Mouse (Mus musculus): ENCODE data around the gene Gnat2. TPM values are rescaled to one million over a fixed set of nuclear protein-coding genes. Genes with fewer than 3 reads are reported as not detected.

Gnat2 gene
- 0.13 and 0.30 TPM in 2 replicates for polyA plus RNA-seq (2014; fragmentation: Nextera tagmentation; extraction: Ambion mirVana)

DNA sequence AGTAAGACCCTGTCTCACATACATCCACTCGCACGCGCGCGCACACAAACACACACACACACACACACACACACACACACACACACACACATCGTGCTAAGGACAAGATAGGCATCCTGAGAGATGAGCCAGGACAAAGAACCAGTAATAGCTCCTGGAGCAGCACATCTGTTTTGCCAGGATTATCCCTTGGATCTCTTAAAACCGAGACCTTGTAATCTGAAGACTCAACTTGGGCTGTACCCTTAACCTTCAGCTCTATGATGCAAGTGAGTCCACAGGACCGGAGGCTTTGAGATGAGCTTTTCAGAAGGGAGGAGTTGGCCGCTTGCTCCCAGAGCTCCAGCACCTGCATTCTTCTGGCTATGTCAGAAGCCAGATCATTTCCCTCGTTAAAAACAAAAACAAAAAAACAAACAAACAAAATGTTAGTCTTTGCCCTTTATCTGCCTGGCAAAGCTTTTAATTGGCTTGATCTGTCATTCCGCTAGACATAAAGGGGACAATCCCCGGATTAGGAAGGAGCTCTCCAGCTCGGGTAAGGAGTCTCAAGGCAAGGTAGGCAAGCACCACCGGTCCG lies at the start of gene Gnat2:
Gene Gnat2, plus strand, starts transcription at position 254 of the 580 bp plus-strand sequence.
- 62% methylated on average over 15 of the region's 15 CpGs for WGBS
- no peak for ATAC-seq (ENCODE audit: low FRiP score, low TSS enrichment)
- Histone ChIP-seq H3K9ac (replicated peaks; ENCODE audit: low read length) (no peak within 1 kb of the TSS), H3K4me3 (replicated peaks; ENCODE audit: low read depth, low read length) (no peak within 1 kb of the TSS), H3K36me3 (ENCODE audit: control insufficient read depth, insufficient read depth, low read length) (no peaks in the 10 kb centered on the region), H3K4me1 (ENCODE audit: control insufficient read depth, insufficient read depth, low read length) (no peaks in the 10 kb centered on the region), H3K27me3 (ENCODE audit: control insufficient read depth, insufficient read depth, low read length) (no peaks in the 10 kb centered on the region), H3K9me3 (ENCODE audit: control insufficient read depth, low read length) (no peaks in the 10 kb centered on the region), H3K27ac (replicated peaks; ENCODE audit: low read depth, low read length) (no peak within 1 kb of the TSS), H3K4me2 (ENCODE audit: low read length) (no peak within 1 kb of the TSS)
- no peak for DNase-seq

DNA sequence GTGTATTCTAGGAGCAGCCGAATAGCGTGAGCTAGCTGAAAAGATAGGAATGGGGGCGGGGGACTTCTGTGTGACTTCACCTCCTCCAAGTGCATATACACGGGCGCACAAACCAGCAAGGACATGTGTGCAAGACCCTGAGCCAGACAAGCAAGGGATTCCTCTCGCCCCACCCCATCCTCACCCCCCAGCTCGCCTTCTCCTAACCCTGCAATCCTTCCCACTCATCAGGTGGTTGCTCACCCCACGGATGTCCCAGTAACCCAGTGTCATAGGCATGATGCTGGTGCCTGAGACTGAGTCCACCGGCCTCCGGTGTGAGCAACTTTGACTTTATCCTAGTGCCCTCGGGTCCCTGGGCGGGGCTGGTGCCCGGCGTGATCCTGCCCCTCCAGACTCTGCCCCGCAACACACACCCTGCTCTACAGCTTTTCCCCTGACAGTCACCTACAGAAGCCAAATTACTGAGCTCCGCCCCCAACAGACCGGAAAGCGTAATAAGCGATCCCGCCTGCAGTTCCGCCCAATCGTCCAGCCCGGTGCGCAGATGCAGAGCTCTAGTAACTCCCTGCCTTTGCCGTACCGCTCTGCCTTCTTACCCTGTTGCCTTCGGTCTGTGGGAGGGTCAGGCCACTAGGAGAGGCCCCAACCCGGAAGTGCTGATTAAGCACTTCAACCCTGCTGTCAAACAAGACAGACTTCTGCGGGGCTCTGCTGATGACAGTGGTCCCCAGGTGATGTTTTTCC lies 48.0 kb upstream of the Gnat2 start, which contains the start of gene Gstm4:
Gene Gstm4, minus strand, starts transcription at position 501 of the 747 bp plus-strand sequence.
- Histone ChIP-seq H3K36me3 (ENCODE audit: control insufficient read depth, insufficient read depth, low read length) (no peaks in the 10 kb centered on the region), H3K9me3 (ENCODE audit: control insufficient read depth, low read length) (no peaks in the 10 kb centered on the region), H3K27me3 (ENCODE audit: control insufficient read depth, insufficient read depth, low read length) (no peaks in the 10 kb centered on the region), H3K27ac (replicated peaks; ENCODE audit: low read depth, low read length) (peak within 1 kb of the TSS; percentile 63; the same call in 1 of the 2 replicates), H3K9ac (replicated peaks; ENCODE audit: low read length) (peak within 1 kb of the TSS; percentile 65), H3K4me2 (ENCODE audit: low read length) (peak within 1 kb of the TSS; percentile 87), H3K4me1 (ENCODE audit: control insufficient read depth, insufficient read depth, low read length) (peaks cover 8% of the 10 kb centered on the region; the same call in 1 of the 2 replicates), H3K4me3 (replicated peaks; ENCODE audit: low read depth, low read length) (peak within 1 kb of the TSS; percentile 54)
- DNase-seq, result peak; percentile 87
- ATAC-seq (ENCODE audit: low FRiP score, low TSS enrichment), result peak; percentile 85
- WGBS, result 9% methylated on average over 29 of the region's 29 CpGs

GRCm38 (mm10) chr3:108046944-108047655 lies 45.5 kb upstream of the Gnat2 start:
- Histone ChIP-seq H3K4me1 (ENCODE audit: control insufficient read depth, insufficient read depth, low read length) (peaks cover 8% of the 10 kb centered on the region; the same call in 1 of the 2 replicates), H3K4me3 (replicated peaks; ENCODE audit: low read depth, low read length) (no peak overlapping the region), H3K27ac (replicated peaks; ENCODE audit: low read depth, low read length) (no peak overlapping the region), H3K36me3 (ENCODE audit: control insufficient read depth, insufficient read depth, low read length) (no peaks in the 10 kb centered on the region), H3K4me2 (ENCODE audit: low read length) (no peak overlapping the region), H3K9ac (replicated peaks; ENCODE audit: low read length) (no peak overlapping the region), H3K27me3 (ENCODE audit: control insufficient read depth, insufficient read depth, low read length) (no peaks in the 10 kb centered on the region), H3K9me3 (ENCODE audit: control insufficient read depth, low read length) (no peaks in the 10 kb centered on the region)
- no peak for DNase-seq
- WGBS, result 92% methylated on average over 2 of the region's 2 CpGs
- ATAC-seq (ENCODE audit: low FRiP score, low TSS enrichment), result no peak

- Histone ChIP-seq H3K27me3 (ENCODE audit: control insufficient read depth, insufficient read depth, low read length) (no peaks in the 10 kb centered on the region), H3K4me3 (replicated peaks; ENCODE audit: low read depth, low read length) (no peak overlapping the region), H3K4me1 (ENCODE audit: control insufficient read depth, insufficient read depth, low read length) (peaks cover 8% of the 10 kb centered on the region; the same call in 1 of the 2 replicates), H3K9me3 (ENCODE audit: control insufficient read depth, low read length) (no peaks in the 10 kb centered on the region), H3K9ac (replicated peaks; ENCODE audit: low read length) (no peak overlapping the region), H3K36me3 (ENCODE audit: control insufficient read depth, insufficient read depth, low read length) (no peaks in the 10 kb centered on the region), H3K27ac (replicated peaks; ENCODE audit: low read depth, low read length) (no peak overlapping the region), H3K4me2 (ENCODE audit: low read length) (no peak overlapping the region)
- WGBS, result 81% methylated on average over 3 of the region's 3 CpGs
- ATAC-seq (ENCODE audit: low FRiP score, low TSS enrichment) (no peak), DNase-seq (no peak)
These were observed 44.3 kb upstream of the Gnat2 start for GRCm38 (mm10) chr3:108048306-108048705.

- no peaks in the 10 kb centered on the region for H3K36me3 ChIP-seq (ENCODE audit: control insufficient read depth, insufficient read depth, low read length)
- WGBS, result 93% methylated on average over 5 of the region's 5 CpGs
- no peak overlapping the region for H3K4me2 ChIP-seq (ENCODE audit: low read length)
- H3K9me3 ChIP-seq (ENCODE audit: control insufficient read depth, low read length), result no peaks in the 10 kb centered on the region
- no peak overlapping the region for H3K9ac ChIP-seq (replicated peaks; ENCODE audit: low read length)
- H3K4me3 ChIP-seq (replicated peaks; ENCODE audit: low read depth, low read length), result no peak overlapping the region
- DNase-seq, result no peak
- ATAC-seq (ENCODE audit: low FRiP score, low TSS enrichment), result no peak
- no peaks in the 10 kb centered on the region for H3K27me3 ChIP-seq (ENCODE audit: control insufficient read depth, insufficient read depth, low read length)
- no peak overlapping the region for H3K27ac ChIP-seq (replicated peaks; ENCODE audit: low read depth, low read length)
- H3K4me1 ChIP-seq (ENCODE audit: control insufficient read depth, insufficient read depth, low read length), result no peaks in the 10 kb centered on the region
These were observed 42.1 kb upstream of the Gnat2 start for GRCm38 (mm10) chr3:108050493-108050892.

DNA sequence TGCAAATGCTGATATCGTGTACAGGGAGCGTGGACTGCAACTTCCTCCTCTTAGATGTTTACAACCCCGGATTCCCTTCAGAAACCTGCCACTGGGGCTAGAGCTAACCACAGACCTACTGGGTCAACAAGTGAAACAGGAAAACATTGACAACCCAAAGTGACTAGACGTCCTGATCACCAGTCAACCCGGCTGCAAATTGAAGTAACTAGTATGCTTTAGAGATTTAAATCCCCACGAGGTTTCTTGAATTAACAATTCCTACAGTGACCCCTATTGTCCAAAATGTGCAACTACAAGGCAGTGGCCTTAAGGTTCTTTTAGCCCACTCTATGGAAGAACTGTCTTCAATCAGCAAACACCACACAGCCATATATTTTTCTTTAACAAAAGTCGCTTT lies 31.2 kb upstream of the Gnat2 start:
- no peak overlapping the region for H3K27ac ChIP-seq (replicated peaks; ENCODE audit: low read depth, low read length)
- H3K9ac ChIP-seq (replicated peaks; ENCODE audit: low read length), result no peak overlapping the region
- no peak for ATAC-seq (ENCODE audit: low FRiP score, low TSS enrichment)
- peak; percentile 92 for DNase-seq
- H3K27me3 ChIP-seq (ENCODE audit: control insufficient read depth, insufficient read depth, low read length), result no peaks in the 10 kb centered on the region
- no peaks in the 10 kb centered on the region for H3K9me3 ChIP-seq (ENCODE audit: control insufficient read depth, low read length)
- no peaks in the 10 kb centered on the region for H3K4me1 ChIP-seq (ENCODE audit: control insufficient read depth, insufficient read depth, low read length)
- H3K4me3 ChIP-seq (replicated peaks; ENCODE audit: low read depth, low read length), result no peak overlapping the region
- WGBS, result 26% methylated on average over 7 of the region's 7 CpGs
- H3K4me2 ChIP-seq (ENCODE audit: low read length), result no peak overlapping the region
- no peaks in the 10 kb centered on the region for H3K36me3 ChIP-seq (ENCODE audit: control insufficient read depth, insufficient read depth, low read length)

DNA sequence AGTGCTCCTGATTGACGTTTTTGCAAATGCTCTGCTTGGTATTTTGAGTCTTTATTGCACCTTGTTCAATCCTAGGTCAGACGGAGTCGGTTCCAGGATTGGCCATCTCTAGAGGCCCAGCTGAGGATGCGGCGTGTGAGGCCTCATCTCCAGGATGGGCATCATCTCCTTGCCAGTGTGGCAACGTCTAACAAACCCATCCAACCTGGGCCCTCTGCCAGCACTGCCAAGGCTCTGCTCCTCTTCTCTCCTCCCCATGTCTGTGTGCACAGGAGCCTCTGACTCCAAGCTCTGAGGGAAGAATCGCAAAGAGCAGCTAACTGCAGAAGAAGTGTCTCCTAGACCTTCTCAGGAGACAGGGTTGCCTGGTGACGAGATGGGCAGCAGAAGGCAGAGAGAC lies 29.9 kb upstream of the Gnat2 start:
- Histone ChIP-seq H3K27ac (replicated peaks; ENCODE audit: low read depth, low read length) (no peak overlapping the region), H3K9me3 (ENCODE audit: control insufficient read depth, low read length) (no peaks in the 10 kb centered on the region), H3K9ac (replicated peaks; ENCODE audit: low read length) (no peak overlapping the region), H3K4me1 (ENCODE audit: control insufficient read depth, insufficient read depth, low read length) (no peaks in the 10 kb centered on the region), H3K27me3 (ENCODE audit: control insufficient read depth, insufficient read depth, low read length) (no peaks in the 10 kb centered on the region), H3K4me2 (ENCODE audit: low read length) (no peak overlapping the region), H3K36me3 (ENCODE audit: control insufficient read depth, insufficient read depth, low read length) (no peaks in the 10 kb centered on the region), H3K4me3 (replicated peaks; ENCODE audit: low read depth, low read length) (no peak overlapping the region)
- ATAC-seq (ENCODE audit: low FRiP score, low TSS enrichment), result no peak
- 86% methylated on average over 8 of the region's 8 CpGs for WGBS
- no peak for DNase-seq

DNA sequence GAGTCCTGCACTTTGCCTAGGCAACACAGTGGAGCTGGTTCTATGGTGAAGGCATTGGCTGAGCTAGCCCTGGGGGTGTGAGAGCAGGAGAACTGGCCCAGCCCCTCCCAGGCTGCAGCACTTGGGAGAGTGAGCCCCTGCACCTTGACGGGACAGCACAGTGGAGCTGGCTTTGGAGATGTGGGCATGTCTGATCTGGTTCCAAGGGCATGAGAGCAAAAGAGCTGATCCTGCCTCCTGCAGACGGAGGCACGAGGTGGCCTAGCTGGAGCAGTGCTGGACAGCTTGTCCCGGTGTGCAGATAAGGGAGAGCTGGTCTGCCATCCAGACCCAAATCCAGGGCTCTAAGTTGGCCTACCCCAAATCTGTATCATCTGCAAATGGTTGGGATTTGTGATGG lies 27.9 kb upstream of the Gnat2 start:
- WGBS, result 78% methylated on average over 4 of the region's 4 CpGs
- Histone ChIP-seq H3K9me3 (ENCODE audit: control insufficient read depth, low read length) (no peaks in the 10 kb centered on the region), H3K27me3 (ENCODE audit: control insufficient read depth, insufficient read depth, low read length) (no peaks in the 10 kb centered on the region), H3K36me3 (ENCODE audit: control insufficient read depth, insufficient read depth, low read length) (no peaks in the 10 kb centered on the region), H3K9ac (replicated peaks; ENCODE audit: low read length) (no peak overlapping the region), H3K27ac (replicated peaks; ENCODE audit: low read depth, low read length) (no peak overlapping the region), H3K4me1 (ENCODE audit: control insufficient read depth, insufficient read depth, low read length) (no peaks in the 10 kb centered on the region), H3K4me2 (ENCODE audit: low read length) (no peak overlapping the region), H3K4me3 (replicated peaks; ENCODE audit: low read depth, low read length) (no peak overlapping the region)
- DNase-seq (no peak), ATAC-seq (ENCODE audit: low FRiP score, low TSS enrichment) (no peak)

All from midbrain, embryonic 14.5 days (tissue).